Mouse (Mus musculus) lung, adult 18-20 months (tissue): ENCODE measurements around the gene Prpf31.

ENCODE experiments used
- DNase-seq, 2 experiments: peaks; one replicate each; pipeline ENCODE4 v3.0.0; 2022; ENCODE audit warnings: mixed read lengths in 2 of 2

The Prpf31 gene

DNA sequence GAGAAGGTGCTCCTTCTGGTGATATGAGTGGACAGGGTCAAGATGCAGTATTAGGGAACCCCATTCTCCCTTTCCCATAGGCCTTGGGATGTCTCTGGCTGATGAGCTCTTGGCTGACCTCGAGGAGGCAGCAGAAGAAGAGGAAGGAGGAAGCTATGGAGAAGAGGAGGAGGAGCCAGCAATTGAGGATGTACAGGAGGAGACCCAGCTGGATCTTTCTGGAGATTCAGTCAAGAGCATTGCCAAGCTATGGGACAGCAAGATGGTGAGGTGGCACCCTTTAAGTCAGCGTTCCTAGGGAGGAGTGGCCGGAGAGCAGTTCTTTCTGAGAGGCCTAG is 662 bp downstream of the Prpf31 start:
- no peak for DNase-seq

DNA sequence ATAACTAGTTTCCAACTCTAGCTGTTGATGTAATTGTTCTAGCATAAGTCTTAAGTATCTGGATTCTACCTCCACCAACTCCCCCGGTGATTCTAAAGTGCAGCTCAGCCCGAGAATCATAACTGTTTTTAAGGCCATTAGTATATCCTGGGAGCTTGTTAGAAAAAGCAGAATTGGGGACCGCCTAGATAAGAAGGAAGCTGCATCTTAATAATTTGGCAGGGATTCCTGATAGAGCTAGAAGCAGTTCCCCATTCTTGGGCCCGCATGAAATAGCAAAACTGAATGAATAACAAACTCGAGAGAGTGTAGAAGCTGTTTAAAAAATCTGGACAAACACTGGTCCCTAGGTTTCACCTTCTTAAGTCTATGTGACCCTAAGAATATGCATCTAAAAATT is 13.6 kb downstream of the Prpf31 start:
- DNase-seq, result no peak

DNA sequence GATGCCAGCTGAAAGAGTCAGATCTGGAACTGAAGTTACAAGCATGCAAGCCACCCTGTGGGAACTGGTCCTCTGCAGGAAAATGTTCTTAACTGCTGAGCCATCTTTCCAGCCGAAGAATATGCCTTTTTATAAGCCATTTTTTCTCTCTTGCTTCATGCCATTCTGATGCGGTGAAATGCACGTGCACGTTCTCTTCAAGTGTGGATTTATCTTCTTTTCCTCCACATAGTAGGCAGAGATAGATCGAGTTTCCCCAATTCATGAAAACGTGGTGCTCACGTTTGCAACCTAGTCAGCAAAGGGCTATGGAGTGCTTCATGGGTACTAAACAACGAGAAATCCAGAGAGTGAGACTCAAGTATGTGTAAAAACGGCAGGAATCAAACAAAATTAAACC is 14.1 kb downstream of the Prpf31 start:
- no peak for DNase-seq

DNA sequence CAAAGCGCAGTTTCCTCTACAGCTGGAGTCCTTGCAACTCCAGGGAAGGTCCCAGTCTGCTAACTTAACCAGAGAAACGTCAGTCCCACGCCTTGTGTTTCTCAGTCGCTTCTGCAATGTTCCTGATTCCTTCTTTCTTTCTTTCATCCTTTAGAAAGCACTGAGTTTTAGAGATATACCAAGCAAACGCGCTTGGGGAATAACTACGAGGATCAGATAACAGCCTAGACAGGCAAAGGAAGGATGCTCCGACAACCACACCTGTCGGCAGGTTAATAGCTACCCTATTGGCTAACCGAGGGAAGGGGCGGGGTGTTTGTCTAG is 14.5 kb downstream of the Prpf31 start:
- DNase-seq, result no peak

DNA sequence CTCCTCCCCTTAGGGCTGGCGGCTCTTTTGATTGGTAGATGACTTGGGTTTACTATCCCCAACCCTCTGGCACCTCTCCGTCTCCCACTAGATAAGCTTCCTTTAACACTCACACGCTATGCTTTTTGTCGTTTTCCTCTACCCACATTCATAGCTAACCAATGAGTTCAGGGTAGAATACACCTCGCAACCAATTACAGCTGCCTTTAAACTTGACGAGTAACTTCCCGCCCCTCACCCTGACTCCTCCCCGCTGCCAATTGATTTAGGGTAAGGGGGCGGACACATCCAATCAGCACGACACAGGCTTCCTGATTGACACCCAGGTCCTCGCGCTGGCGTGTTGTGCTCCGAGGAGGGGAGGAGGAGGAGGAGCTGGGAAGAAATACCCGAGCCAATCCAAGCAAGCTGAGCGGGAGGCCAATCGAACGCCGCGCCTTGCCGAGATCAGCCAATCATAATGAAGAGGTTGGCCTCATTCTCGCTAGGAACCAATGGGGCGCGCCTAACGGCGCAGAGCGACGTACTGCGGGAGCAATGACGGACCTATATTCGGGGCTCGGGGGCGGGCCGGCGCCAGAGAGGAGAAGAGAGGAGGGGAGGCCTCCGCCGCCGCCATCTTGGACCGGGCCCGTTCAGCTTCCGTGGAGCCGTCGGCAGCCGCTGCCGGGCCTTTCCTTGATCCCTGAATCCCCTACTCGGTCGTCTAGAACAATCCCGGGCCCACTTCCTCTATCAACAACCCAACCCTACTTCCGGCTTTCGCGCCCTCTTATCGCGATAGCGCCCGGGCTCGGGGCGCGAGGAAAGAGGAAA is 15.1 kb downstream of the Prpf31 start, which contains the start of gene Cnot3:
Gene Cnot3, plus strand, starts transcription at position 597 of the 816 bp plus-strand sequence.
- DNase-seq, result peak; percentile 100

DNA sequence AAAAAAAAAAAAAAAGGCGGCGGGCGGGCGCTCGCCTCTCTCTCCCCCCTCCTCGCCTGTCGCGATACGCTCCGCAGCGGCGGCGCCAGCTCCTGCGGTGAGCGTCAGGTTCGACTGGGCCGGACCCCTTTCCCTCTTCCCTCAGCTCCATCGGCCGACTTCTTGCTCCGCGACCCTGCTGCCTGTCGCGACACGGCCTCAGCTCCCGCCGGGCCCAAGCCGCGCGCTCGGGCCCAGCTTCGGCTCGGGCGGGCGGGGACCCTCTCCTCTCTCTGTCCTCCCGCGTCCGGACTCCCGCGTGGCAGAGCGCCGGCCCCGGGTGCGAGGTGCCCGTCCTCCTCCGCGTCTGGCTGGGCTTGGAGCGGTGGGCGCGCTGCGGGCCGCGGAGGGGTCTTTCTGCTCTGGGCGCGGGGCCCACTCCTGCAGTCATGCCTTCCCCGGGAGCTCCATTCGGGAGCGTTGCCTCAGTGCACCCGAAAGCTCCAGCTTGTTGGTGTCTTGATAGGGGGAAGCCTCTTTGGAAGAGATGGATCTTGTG is 15.8 kb downstream of the Prpf31 start:
- DNase-seq, result no peak

DNA sequence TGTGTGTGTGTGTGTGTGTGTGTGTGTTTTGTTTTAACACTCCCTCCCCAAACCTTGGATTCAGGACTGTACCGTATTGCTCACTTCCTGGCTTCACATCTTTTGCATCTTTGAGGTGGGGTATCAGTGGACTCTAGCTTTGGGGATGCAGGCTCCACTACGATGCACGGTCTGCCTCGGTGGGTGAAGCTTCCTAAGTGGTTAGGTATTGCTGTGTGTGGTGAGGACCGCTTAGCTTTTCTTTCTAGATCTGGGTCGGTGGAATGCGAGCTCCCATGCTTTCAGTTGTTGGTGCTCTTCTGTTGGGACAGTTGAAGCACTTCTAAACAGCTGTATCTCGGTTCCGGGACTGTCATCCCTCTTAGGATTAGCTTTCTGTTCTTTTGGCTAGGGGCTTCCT is 16.4 kb downstream of the Prpf31 start:
- no peak for DNase-seq

DNA sequence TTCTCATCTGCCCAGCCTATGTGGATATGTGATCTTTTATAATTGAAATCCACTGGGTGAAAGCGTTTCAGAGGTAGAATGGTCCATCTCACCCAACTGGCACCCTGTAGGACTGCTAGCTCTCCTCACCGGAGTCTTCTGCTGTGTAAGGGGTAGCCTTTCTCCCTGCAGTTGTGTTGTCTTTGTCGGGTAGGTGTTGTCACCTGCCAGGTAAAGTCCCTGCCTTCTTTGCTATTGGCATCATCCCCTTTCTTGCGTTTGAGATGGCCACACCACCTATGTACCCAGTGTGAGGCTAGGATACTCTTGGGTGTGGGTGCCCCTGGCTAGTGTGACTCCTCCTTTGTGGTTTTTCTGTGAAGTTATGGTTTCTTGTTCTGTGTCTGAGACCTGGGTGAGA is 16.9 kb downstream of the Prpf31 start:
- DNase-seq, result no peak

DNA sequence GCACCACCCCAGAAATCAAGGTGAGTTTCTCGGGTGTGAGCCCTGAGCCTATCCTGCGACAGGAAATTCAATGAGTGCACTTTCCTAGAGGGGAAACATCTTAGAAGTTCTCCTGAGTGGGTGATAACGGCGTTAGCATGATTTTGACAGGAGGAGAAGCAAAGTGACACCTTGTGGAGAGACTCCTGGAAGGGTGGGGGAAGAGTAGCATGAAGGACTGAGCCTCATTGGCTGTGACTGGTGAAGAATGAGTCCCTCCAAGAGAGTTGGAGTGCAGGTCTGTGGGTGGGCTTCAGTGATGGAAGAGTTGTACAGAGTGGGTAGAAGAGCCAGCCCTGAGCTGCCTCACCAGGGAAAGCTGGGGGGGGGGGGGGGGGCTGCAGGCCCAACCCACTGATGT is 27.2 kb downstream of the Prpf31 start:
- no peak for DNase-seq

DNA sequence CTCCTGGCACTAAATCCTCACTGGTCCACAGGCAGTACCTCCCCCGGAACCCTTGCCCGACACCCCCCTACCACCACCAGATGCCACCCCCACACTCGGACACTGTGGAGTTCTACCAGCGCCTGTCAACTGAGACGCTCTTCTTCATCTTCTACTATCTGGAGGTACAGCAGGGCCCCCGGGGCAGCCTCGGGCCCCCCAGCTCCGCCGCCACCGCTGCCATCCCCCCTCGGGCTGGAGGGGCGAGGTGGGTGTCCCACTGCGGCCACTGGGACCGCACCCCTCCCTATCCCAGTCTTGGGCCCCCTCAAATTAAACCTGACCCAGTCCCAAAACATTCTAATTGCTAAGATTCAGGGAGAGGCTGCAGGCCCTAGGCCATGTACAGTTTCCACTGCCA is 28.8 kb downstream of the Prpf31 start:
- DNase-seq, result no peak

DNA sequence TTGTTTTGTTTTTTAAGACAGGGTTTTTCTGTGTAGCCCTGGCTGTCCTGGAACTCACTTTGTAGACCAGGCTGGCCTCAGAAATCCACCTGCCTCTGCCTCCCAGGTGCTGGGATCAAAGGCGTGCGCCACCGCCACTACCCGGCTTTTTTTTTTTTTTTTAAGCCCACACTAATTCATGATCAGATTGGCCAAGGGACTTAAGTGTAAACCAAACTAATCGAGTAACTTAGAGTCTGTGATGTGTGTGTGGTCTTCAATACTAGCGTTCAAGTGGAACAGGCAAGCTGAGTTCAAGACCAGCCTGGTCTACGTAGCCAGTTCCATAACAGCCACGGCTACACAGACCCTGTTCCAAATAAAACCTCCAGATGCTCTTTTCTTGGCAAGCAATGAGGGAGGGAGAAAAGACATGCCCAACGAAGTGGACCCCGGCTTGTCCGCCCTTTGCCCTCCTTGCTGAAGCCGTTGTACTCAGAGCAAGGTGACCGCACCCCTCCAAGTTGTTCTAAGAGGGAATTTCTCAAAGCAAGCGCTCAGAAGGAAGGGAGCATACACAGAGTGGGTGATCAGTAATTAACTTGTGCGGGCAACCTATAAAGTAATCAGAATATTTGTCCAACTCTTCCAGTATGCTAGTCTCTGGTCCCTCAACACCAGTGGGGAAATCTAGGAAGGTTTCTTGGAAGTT is 34.9 kb downstream of the Prpf31 start:
- peak; percentile 17 to 26 for DNase-seq

DNA sequence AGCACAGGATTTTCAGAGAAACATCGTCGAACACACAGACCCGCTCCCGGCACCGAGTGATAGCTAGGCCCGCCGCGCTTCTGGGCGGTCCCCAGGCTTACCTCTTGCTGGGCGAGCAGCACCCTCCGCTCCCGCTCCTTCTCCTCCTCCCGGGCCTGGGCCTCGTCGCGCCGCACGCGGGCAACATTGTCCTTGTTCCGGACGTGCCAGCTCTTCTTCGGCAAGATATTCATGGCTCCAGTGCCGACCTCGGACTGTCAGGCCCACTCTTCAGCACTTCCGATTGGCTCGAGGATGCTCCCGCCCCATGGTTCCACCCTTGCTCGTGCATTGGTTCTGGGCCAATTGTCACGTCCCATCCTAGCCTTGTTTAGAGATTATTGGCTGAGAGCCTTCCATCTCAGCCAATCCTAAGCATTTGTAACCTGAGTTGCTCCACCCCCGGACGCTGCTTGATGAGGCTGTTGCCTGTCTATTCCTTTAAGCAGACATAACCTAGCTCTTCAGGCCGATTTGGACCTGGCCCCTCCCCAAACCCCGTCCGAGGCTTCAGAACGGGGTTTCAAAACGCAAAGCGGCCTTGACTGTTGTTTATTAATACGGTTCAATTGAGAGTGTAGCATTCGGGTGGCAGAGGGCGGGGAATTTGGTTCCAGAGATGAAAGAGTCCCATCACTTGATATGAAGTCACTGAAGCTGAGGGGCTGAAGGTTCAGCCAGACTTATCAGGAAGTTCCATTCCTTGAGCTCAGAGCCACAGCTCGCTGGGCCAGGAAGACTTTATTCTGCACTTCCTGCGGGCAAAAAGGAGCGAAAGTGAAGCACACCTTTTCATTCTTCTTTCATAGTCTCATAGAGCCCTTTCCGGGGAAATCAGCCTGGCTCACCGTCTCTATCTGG is 35.7 kb downstream of the Prpf31 start, which contains the start of gene Leng1:
Gene Leng1, minus strand, starts transcription at position 626 of the 900 bp plus-strand sequence.
- DNase-seq, result peak; percentile 98 to 99

DNA sequence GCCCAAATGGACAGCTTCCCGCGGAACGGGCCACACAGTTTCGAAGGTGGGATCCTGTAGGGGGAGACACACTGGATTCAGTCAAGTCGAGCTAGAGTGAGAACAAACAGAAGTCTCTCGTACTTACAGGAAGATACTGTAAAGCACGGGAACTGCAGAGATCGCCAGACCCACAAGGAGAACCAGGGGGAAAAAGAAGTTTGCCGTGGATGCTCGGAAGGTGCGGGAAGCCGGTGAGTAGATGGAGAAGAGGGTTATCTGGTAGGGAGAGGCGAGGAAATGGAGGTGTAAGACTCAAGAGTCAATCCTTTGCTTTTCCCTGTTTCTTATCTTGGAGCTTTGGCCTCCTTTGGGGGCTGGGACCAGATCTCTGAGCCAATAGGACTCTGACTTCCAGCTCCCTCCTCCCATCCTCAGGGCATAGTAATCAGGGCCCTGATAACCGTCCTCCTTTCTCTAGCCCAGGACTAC is 37.2 kb downstream of the Prpf31 start:
- no peak for DNase-seq

DNA sequence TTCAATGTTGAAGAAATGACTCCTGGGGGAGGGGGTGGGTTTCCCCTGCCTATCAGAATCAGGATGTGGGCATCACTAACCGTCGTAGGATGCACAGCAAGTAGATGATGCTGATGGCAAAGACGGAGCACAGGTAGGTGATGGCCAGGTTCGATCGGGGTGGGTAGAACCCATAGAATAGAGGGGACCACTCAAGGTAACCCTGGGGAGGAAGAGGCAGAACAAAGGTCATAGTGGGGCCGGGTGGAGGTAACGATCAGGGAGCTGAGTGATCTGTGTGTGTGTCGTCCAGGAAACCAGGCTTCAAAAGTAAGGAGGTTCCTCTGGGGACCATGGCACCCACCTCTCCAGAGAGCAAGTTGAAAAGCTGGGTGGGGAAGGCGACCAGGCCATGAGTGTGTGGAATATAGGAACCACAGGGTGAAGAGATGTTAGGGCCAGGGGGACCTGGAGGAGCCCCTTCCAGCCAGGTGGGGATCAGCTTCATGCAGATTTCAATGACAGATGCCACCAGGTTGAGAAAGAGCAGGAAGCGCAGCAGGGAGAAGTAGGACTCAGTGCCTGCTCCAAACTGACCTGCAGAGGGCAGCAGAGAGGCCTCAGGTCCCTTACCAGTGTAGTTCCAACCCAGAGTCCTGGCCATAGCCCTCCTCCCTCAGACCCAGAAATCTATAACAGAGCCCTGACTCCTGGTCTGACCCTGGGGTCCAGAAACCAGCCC is 44.9 kb downstream of the Prpf31 start:
- peak; percentile 75 to 85 for DNase-seq

DNA sequence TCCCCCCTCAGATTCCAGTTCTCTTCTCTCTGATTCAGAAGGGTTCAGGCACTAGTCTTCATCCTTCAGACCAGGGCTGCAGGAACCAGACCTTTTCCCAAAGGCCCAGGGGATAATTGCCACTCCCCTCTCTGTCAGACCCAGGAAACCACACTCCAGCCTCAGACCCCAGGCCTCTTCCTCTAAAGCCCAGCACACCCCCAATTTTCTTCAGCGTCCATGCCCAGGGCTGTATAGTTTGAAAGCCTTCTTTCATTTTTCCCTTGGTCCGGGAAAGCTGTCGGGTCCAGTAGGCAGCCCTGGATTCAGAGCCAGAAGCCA is 45.4 kb downstream of the Prpf31 start:
- no peak for DNase-seq

DNA sequence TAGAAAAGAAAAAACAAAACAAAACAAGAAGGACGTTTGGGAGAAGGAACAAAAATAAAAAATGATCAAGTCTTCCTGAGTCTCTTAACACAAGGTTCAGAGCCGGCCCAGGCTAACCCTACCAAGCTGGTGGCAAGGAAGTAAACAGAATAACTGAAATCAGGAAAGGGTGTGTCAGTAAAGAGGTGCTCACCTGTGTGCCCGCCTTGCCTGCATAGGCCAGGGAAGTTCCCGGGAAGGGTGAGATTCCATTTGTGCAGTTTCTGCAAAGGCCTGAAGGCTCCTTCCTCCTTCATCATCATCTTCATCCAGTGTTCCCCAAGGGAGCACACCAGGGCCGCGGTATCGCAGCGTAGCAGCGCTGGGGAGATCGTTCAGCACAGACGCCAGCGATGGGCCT is 46.6 kb downstream of the Prpf31 start:
- DNase-seq, result peak in 1 of 2 experiments; percentile 19

DNA sequence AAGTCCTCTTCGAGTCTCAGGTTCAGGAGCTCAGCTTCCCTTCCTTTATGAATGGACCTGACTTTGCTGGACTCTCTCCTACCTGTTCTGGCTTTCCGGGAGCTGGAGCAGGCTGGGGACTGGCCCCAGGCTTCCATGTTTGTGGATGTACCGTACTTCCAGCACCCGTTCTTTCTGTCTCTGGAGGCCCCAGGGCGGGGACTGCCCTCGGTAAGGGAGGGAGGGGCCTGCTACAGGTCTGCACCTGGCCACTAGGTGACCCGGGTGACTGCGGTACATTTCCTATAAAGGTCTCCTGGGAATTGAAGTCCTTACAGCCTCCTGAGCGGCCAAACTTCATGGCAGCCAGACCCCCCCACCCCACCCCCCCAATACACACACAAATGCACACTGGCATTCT is 47.6 kb downstream of the Prpf31 start, which contains the start of gene Tmc4:
Gene Tmc4, minus strand, starts transcription at position 212 of the 400 bp plus-strand sequence.
- DNase-seq, result peak; percentile 70 to 83

DNA sequence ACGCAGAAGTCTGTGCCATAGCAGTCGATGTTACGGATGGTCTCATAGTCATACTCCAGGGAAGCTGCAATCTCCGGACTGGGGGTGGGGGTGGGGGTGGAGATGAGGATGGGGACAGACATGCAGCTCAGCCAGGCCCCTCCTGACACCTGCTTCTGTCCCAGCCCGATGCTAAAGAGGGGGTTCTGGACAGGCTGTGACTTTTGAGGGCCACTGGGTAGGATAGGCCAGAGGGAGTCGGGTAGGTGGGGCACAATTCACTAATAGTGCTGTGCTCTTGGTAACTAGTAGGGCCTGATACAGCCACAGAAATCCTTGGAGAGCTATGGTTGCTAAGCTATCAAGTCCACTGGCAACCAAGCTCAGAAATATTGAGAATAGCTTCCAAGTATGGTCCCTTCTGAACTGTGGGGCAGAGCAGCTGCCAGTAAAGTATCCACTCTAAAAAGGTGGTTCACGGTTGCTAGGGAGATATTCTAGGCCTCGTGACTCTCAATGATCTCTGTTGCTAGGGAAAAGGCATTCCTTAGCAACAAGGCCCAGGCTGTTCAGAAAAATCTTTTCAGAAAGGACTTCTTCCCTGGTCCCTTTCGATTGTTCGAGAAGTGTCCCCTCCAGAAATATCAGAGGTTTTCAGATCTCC is 54.2 kb downstream of the Prpf31 start:
- no peak for DNase-seq

DNA sequence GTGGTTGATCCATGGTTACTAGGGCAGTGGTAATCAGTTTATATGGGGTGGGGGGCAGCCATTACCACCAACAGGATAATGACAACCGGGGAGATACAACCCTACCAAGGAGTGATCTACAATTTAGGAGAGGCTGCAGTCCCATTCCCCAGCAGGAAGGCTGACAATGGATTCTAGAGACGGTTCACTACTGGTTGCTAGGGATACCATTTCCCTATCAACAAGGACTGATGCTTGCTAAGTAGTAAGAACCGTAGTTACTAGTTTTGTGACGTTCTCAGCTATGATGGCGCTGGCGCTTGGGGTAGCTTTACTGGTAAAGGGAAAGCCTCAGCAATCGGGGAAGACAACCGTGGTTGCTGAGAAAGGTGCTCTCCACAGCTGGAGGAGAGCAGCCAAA is 54.9 kb downstream of the Prpf31 start:
- DNase-seq, result no peak

DNA sequence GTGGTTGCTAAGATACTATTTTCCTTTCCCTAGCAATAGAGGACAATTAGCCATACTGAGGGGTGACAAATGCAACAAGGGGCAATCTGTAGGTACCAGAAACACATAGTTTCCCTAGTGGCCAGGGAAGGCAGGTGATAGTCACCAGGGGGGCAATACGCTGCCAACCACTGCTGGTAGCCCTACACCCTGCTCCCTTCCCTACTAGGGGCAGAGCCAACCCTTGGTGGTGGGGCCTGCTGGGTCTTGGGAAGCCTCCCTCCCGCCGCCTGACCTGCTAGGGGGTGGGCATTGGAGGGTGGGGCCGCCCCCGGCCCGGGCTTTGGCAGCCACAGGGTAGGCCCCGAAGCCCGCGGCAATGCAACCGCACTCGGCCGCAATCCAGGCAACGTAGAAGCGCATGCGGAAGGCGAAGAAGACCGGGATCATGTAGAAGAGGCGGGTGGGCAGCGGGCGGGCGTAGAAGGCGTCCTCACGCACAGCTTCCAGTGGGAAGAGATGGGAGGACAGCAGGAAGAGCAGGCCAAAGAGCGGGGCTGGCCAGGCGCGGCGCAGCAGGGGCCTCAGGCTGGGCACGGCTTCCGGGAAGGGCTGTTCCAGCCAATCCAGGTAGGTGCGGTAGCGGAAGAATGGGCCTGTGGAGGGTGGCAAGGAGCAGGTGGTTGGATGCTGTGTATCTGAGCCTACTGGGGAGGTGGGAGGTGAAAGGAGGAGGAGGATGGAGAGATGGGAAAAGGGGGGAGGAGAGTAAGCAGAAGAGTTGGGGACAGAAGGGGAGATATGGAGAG is 55.8 kb downstream of the Prpf31 start:
- no peak for DNase-seq

DNA sequence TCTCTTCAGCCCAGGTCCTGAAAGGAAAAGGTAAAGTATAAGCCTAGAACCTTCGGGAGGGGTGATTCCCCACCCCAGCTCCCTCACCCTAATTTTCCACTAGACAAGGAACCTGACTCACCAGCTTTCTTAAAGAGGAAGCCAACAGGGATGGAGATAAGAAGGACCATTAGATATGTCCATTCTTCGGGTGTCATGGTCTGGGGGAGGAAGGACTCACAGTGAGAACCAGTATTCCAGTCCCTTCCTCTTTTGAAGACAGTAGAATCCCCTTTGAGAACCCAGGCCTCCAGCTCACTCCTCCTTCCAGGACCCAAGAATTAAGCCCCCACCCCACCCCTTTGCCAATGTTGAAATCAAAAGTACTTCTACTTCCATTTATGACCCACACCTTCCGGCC is 62.1 kb downstream of the Prpf31 start:
- DNase-seq, result no peak
